Mouse (Mus musculus) small intestine, adult 2 months (tissue): ENCODE results near the gene B4galt1.

Source experiments
- CTCF ChIP-seq: fragments of 200-500 bp; IDR thresholded peaks from 2 replicates; pipeline ENCODE4 v1.5.1; 2012; ENCODE audit warnings: low read depth, mild to moderate bottlenecking, control low read depth, inconsistent platforms, low read length, moderate library complexity, mixed read lengths; ENCODE audit not compliant: insufficient replicate concordance, insufficient read length; ENCODE audit errors: extremely low read depth
- POLR2A ChIP-seq: fragments of 200-500 bp; IDR thresholded peaks from 2 replicates; pipeline ENCODE4 v1.6.1; 2012; ENCODE audit warnings: low read depth, mild to moderate bottlenecking, control low read depth, inconsistent platforms, low read length, moderate library complexity

DNA sequence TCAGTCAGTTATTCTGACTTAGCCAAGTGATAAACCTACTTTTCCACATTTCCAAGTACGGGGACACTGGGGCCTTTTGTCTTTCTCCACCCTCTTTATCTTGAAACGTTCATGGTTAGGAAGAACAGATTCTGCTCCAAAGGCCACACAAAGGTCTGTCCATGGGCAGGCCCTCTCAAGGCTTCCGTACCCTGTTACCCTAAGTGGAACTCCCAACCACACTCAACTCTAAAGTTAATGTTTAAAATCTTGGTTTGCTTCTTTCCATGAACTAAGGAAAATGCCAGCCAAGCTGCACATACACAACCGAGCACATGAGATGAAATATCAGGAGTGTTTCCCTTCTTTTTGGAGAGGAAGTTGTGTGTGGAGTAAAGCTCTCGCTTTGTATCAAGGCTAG, 43.3 kb downstream of the B4galt1 start:
- TF ChIP-seq CTCF, result no peak
- no peak for TF ChIP-seq POLR2A
